In the genomic region with DNA sequence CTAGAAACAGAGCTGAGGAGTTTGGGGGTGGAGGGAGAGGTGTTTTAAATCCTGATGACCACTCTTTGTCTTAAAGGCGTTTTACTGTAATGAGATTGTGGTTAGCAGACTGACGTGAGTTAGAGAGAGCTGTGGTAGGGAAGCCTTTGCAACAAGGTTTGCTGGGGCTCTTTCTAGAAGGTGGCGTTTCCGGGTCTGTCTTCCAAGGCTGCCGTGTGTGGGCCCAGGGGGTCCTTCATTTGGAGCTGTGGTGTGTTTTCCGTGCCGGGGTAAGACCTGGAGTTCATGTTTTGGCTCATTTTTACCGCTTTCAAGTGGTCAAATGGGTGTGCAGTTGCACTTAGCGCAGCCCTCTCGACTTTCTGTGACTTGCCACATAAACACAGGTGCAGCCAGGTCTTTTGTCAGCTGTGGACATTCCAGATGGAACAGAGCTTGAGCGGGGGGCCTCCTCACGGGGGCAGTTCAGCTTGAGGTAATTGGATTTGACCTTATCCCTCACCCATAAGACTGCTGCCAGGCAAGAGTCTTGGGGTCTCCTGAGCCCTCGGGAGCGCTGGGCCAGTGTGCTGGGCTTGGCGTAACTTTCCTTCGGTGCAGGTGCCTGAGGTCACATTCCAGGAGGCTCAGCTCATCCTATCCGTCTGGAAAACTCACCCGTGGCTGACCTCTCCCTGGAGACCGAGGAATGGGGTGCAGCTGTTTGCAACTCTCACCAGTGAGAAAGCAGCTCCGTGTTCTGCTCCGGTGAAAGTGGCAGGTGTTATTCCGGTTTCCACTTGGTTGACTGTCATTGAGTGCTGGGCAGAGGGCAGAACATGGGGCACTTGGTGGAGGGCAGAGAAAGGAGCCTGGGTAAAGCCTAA, we compare ENCODE assay signal across 9 mouse cellular contexts.
DNase-seq lines count a peak whose midpoint lies in the region; ATAC-seq and TF ChIP-seq lines count a peak whose summit lies in the region.
"Had no signal": no experiment of that assay in that cellular context is flagged by ENCODE, and none has a peak within 500 bp of the region (broad histone marks: within the 10 kb centered on the region; RNA-seq: fewer than 3 reads in every experiment).

No protein-coding gene starts in this region.

- no peaks in the 10 kb centered on the region for H3K9me3 ChIP-seq in intestine, embryonic 15.5 days
- no peaks in the 10 kb centered on the region for H3K9me3 ChIP-seq in intestine, embryonic 16.5 days (ENCODE audit: control insufficient read depth, low read length)
- H3K9me3 ChIP-seq in midbrain, embryonic 11.5 days (ENCODE audit: control insufficient read depth, low read length), result no peaks in the 10 kb centered on the region
- H3K9me3 ChIP-seq: midbrain, embryonic 15.5 days had no signal

- 28% methylated on average over 22 of the region's 22 CpGs for WGBS in intestine, embryonic 15.5 days
- 27% methylated on average over 22 of the region's 22 CpGs for WGBS in intestine, embryonic 16.5 days
- WGBS in thymus, adult 2 months, result 44% methylated on average over 22 of the region's 22 CpGs
- WGBS in midbrain, embryonic 11.5 days, result 61% methylated on average over 22 of the region's 22 CpGs

- no peak for TF ChIP-seq CTCF in thymus, adult 2 months (IDR thresholded peaks at IDR 0.05; ENCODE audit: borderline replicate concordance, control insufficient read depth, extremely low read depth, insufficient read depth, low read length, poor library complexity)

- no peaks in the 10 kb centered on the region for H3K36me3 ChIP-seq in intestine, embryonic 15.5 days
- no peaks in the 10 kb centered on the region for H3K36me3 ChIP-seq in intestine, embryonic 16.5 days (ENCODE audit: control insufficient read depth, insufficient read depth, low read length)
- no peaks in the 10 kb centered on the region for H3K36me3 ChIP-seq in thymus, adult 2 months (ENCODE audit: control insufficient read depth, insufficient read depth, low read length)
- H3K36me3 ChIP-seq in midbrain, embryonic 11.5 days (ENCODE audit: control insufficient read depth, insufficient read depth, low read length), result no peaks in the 10 kb centered on the region
- H3K36me3 ChIP-seq: midbrain, embryonic 15.5 days had no signal

- H3K27me3 ChIP-seq in intestine, embryonic 15.5 days (replicated peaks), result no peaks in the 10 kb centered on the region
- no peaks in the 10 kb centered on the region for H3K27me3 ChIP-seq in intestine, embryonic 16.5 days (replicated peaks; ENCODE audit: control insufficient read depth, insufficient read depth, low read length)
- no peaks in the 10 kb centered on the region for H3K27me3 ChIP-seq in thymus, adult 2 months (ENCODE audit: control insufficient read depth, insufficient read depth, low read length)
- H3K27me3 ChIP-seq in midbrain, embryonic 11.5 days (ENCODE audit: control insufficient read depth, insufficient read depth, low read length), result no peaks in the 10 kb centered on the region
- H3K27me3 ChIP-seq: midbrain, embryonic 15.5 days had no signal

- ATAC-seq in intestine, embryonic 15.5 days, result no peak
- ATAC-seq in intestine, embryonic 16.5 days, result no peak
- peak; percentile 27 for ATAC-seq in activated CD4-positive, CD25-positive, alpha-beta regulatory T cell, adult 4 months
- no peak for ATAC-seq in midbrain, embryonic 11.5 days (ENCODE audit: low FRiP score)
- ATAC-seq: midbrain, embryonic 15.5 days had no signal

- H3K4me3 ChIP-seq in intestine, embryonic 15.5 days (replicated peaks), result no peak overlapping the region
- no peak overlapping the region for H3K4me3 ChIP-seq in intestine, embryonic 16.5 days (ENCODE audit: low read length)
- no peak overlapping the region for H3K4me3 ChIP-seq in thymus, adult 2 months (ENCODE audit: control insufficient read depth, insufficient read depth, low read length)
- no peak overlapping the region for H3K4me3 ChIP-seq in midbrain, embryonic 11.5 days (ENCODE audit: low read depth, low read length)
- H3K4me3 ChIP-seq: midbrain, embryonic 15.5 days had no signal

- H3K27ac ChIP-seq in intestine, embryonic 15.5 days, result no peak overlapping the region
- no peak overlapping the region for H3K27ac ChIP-seq in intestine, embryonic 16.5 days (ENCODE audit: low read length)
- peak overlapping the region; percentile 96 for H3K27ac ChIP-seq in thymus, adult 2 months (ENCODE audit: control insufficient read depth, insufficient read depth, low read length)
- H3K27ac ChIP-seq in midbrain, embryonic 11.5 days (ENCODE audit: low read depth, low read length), result no peak overlapping the region
- H3K27ac ChIP-seq: midbrain, embryonic 15.5 days had no signal

- no peak overlapping the region for H3K9ac ChIP-seq in intestine, embryonic 15.5 days
- H3K9ac ChIP-seq in intestine, embryonic 16.5 days (ENCODE audit: low read depth, low read length), result no peak overlapping the region
- H3K9ac ChIP-seq in midbrain, embryonic 11.5 days (ENCODE audit: low read length), result no peak overlapping the region
- H3K9ac ChIP-seq: midbrain, embryonic 15.5 days had no signal

- H3K4me2 ChIP-seq in intestine, embryonic 15.5 days (replicated peaks), result peak overlapping the region; percentile 20; the same call in 1 of the 2 replicates
- no peak overlapping the region for H3K4me2 ChIP-seq in intestine, embryonic 16.5 days (ENCODE audit: low read depth, low read length)
- H3K4me2 ChIP-seq in midbrain, embryonic 11.5 days, result no peak overlapping the region
- H3K4me2 ChIP-seq: midbrain, embryonic 15.5 days had no signal

- 0 out of 2 replicates have a peak, but pooled peaks have one; percentile 23 for TF ChIP-seq POLR2A in thymus, adult 2 months (IDR thresholded peaks at IDR 0.05; ENCODE audit: control insufficient read depth, extremely low read depth, insufficient read depth, low read length, poor library complexity)

- peak; percentile 33 for DNase-seq in kidney, postnatal 10 days
- DNase-seq in thymus, adult 2 months, result peak; percentile 37
- DNase-seq in adrenal gland, adult 8-10 months, result no peak
- no peak for DNase-seq in frontal cortex, postnatal 14 days (ENCODE audit: low spot score in 2 of 2)
- no peak for DNase-seq in midbrain, embryonic 11.5 days (ENCODE audit: low spot score, missing footprints)

- H3K4me1 ChIP-seq in intestine, embryonic 15.5 days (replicated peaks), result peaks cover 13% of the 10 kb centered on the region
- H3K4me1 ChIP-seq in intestine, embryonic 16.5 days (ENCODE audit: control insufficient read depth, insufficient read depth, low read length), result no peaks in the 10 kb centered on the region
- peaks cover 47% of the 10 kb centered on the region for H3K4me1 ChIP-seq in thymus, adult 2 months (replicated peaks; ENCODE audit: control insufficient read depth, insufficient read depth, low read length)
- peaks cover 6% of the 10 kb centered on the region for H3K4me1 ChIP-seq in midbrain, embryonic 11.5 days (ENCODE audit: control insufficient read depth, insufficient read depth, low read length)
- H3K4me1 ChIP-seq: midbrain, embryonic 15.5 days had no signal

Comparison
In these comparisons a context has a peak if more than half of its experiments do, and no peak if none do; other contexts are left out.
1. DNase-seq: peak in kidney, postnatal 10 days (single experiment) and thymus, adult 2 months (single experiment); none in adrenal gland, adult 8-10 months (single experiment), frontal cortex, postnatal 14 days (0 of 2) and midbrain, embryonic 11.5 days (single experiment).